Mouse (Mus musculus): ENCODE results near the gene Stxbp4.
A peak's percentile ranks its signal among the peaks of the same experiment; 100 is the strongest.

The Stxbp4 gene

GRCm38 (mm10) chr11:90637440-90638311, at the start of gene Stxbp4, which contains the start of gene Cox11:
Gene Stxbp4 (minus strand): TSS chr11:90638084.
Gene Cox11 (plus strand): TSS chr11:90638173.
- DNase-seq (ENCODE audit: low spot score in 2 of 2), result peak; percentile 90 to 96

GRCm38 (mm10) chr11:90687040-90687439, 49.2 kb upstream of the Stxbp4 start:
- DNase-seq (ENCODE audit: low spot score in 2 of 2), result no peak

GRCm38 (mm10) chr11:90686287-90687025, 48.6 kb upstream of the Stxbp4 start:
- no peak for DNase-seq (ENCODE audit: low spot score in 2 of 2)

- DNase-seq (ENCODE audit: low spot score in 2 of 2), result no peak
These were observed 47.3 kb upstream of the Stxbp4 start for GRCm38 (mm10) chr11:90685196-90685595.

- no peak for DNase-seq (ENCODE audit: low spot score in 2 of 2)
These were observed 46.9 kb upstream of the Stxbp4 start for GRCm38 (mm10) chr11:90684765-90685164.

- DNase-seq (ENCODE audit: low spot score in 2 of 2), result no peak
These were observed 43.3 kb upstream of the Stxbp4 start for GRCm38 (mm10) chr11:90681171-90681570.

- DNase-seq (ENCODE audit: low spot score in 2 of 2), result no peak
These were observed 40.7 kb upstream of the Stxbp4 start for GRCm38 (mm10) chr11:90678582-90678981.

- DNase-seq (ENCODE audit: low spot score in 2 of 2), result no peak
These were observed 39.9 kb upstream of the Stxbp4 start for GRCm38 (mm10) chr11:90677771-90678288.

- no peak for DNase-seq (ENCODE audit: low spot score in 2 of 2)
These were observed 39.1 kb upstream of the Stxbp4 start for GRCm38 (mm10) chr11:90677027-90677426.

- no peak for DNase-seq (ENCODE audit: low spot score in 2 of 2)
These were observed 37.7 kb upstream of the Stxbp4 start for GRCm38 (mm10) chr11:90675479-90676110.

- DNase-seq (ENCODE audit: low spot score in 2 of 2), result no peak
These were observed 29.4 kb upstream of the Stxbp4 start for GRCm38 (mm10) chr11:90667325-90667724.

GRCm38 (mm10) chr11:90666916-90667315, 29.0 kb upstream of the Stxbp4 start:
- no peak for DNase-seq (ENCODE audit: low spot score in 2 of 2)

- DNase-seq (ENCODE audit: low spot score in 2 of 2), result no peak
These were observed 28.4 kb upstream of the Stxbp4 start for GRCm38 (mm10) chr11:90666144-90666757.

- DNase-seq (ENCODE audit: low spot score in 2 of 2), result no peak
These were observed 27.3 kb upstream of the Stxbp4 start for GRCm38 (mm10) chr11:90665161-90665560.

- no peak for DNase-seq (ENCODE audit: low spot score in 2 of 2)
These were observed 26.6 kb upstream of the Stxbp4 start for GRCm38 (mm10) chr11:90664345-90664986.

- no peak for DNase-seq (ENCODE audit: low spot score in 2 of 2)
These were observed 25.9 kb upstream of the Stxbp4 start for GRCm38 (mm10) chr11:90663618-90664297.

GRCm38 (mm10) chr11:90663052-90663451, 25.2 kb upstream of the Stxbp4 start:
- no peak for DNase-seq (ENCODE audit: low spot score in 2 of 2)

GRCm38 (mm10) chr11:90660662-90661061, 22.8 kb upstream of the Stxbp4 start:
- DNase-seq (ENCODE audit: low spot score in 2 of 2), result no peak

- no peak for DNase-seq (ENCODE audit: low spot score in 2 of 2)
These were observed 19.6 kb upstream of the Stxbp4 start for GRCm38 (mm10) chr11:90657527-90657926.

- DNase-seq (ENCODE audit: low spot score in 2 of 2), result no peak
These were observed 14.7 kb upstream of the Stxbp4 start for GRCm38 (mm10) chr11:90652603-90653002.

Measured in cerebellum, postnatal 4 days (tissue).